Mouse (Mus musculus): ENCODE measurements at regions not wholly inside any gene's neighbourhood (a gene's known extent, or its start where the extent isn't known, plus 50 kb on each side); places are given as distances from the start of the nearest gene placed in this dataset.
A peak's percentile ranks its signal among the peaks of the same experiment; 100 is the strongest.

DNA sequence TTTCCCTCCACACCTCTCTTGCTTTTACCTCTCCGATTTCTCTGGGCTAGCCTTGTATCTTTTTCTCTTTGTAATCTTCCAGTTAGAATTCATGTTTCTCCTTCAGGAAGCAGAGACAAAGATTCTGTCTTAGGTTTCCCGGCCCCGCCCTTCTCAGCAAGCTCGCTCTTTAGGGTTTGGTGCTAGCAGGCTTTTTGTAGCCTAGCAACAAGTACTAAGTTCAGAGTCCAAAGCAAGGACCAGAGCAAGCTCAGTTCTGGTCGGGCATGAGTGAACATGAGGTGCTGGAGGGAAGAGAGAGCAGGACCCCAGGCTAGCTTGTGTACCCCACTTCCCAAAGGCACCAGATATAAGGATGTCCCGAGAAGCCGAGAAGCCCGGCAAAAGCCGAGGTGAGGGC lies 70.0 kb upstream of the 4931429L15Rik start:
- peak; percentile 45 for DNase-seq (ENCODE audit: low read depth, low spot score)

GRCm38 (mm10) chr9:46388677-46389676 lies 69.2 kb upstream of the 4931429L15Rik start:
- peak; percentile 61 for DNase-seq (ENCODE audit: low read depth, low spot score)

DNA sequence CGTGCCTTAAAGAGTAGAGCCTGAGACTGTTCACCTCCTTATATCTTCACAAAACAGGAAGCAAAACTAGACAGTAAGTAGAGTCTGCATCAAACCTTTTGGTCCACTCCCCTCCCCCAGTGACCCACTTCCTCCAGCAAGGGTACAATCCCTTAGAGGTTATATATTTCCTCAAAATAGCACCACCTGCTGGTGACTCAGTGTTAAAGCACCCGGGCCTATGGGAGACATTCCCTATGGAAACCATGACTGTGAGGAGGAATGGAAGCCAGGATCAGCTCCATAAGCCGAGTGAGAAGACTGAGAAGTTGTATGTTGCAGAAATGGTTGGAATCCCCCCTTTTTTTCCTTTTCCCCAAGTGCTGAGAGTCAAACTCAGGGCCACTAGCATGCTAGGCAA lies 66.5 kb upstream of the 4931429L15Rik start:
- DNase-seq (ENCODE audit: low read depth, low spot score) = no peak

- DNase-seq (ENCODE audit: low read depth, low spot score) = no peak
Observed at GRCm38 (mm10) chr9:46381342-46381741, 61.6 kb upstream of the 4931429L15Rik start.

GRCm38 (mm10) chr9:46379453-46379852 lies 59.7 kb upstream of the 4931429L15Rik start:
- no peak for DNase-seq (ENCODE audit: low read depth, low spot score)

DNA sequence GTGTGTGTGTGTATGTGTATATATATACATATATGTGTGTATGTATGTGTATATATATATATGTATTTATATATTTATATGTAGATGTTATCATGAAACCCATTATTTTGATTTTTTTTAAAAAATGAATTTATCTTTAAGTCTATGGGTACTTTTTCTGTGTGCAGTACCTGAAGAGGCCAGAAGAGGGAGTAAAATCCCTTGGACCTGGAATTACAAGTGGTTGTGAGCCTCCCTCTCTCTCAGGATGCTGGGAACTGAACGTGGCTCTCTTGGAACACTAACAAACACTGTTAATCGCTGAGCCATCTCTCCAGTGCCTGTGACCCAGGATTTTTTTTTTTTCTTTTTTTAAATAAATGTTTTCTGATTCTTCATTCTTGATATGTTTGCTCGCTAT lies 58.6 kb upstream of the 4931429L15Rik start:
- no peak for DNase-seq (ENCODE audit: low read depth, low spot score)
